Mouse (Mus musculus) duodenum, adult 2 months (tissue): Measurements from ENCODE around the gene Gm6121. TPM values are rescaled to one million over a fixed set of nuclear protein-coding genes. Genes with fewer than 3 reads are reported as not detected.

ENCODE experiments used
- polyA plus RNA-seq: library from polyadenylated mRNA; depleted of rRNA; stranded (reverse); fragments of >200 nt; gene quantifications from 2 replicates; pipeline ENCODE4 v1.2.3, GENCODE M21; 2012; ENCODE audit warnings: low replicate concordance; rRNA removed

Gm6121 gene
- polyA plus RNA-seq: not detected in 2 replicates

GRCm38 (mm10) chrX:26935597-26935996 is at the start of gene Gm6121:
TSS of gene Gm6121 (minus strand) at chrX:26935697.

Other genes starting within 250 kb of the Gm6121 start
- not detected in 2 replicates for gene Gm14525, start 233.1 kb downstream of the Gm6121 start, polyA plus RNA-seq